Mouse (Mus musculus) stomach, postnatal 0 days (tissue): Measurements from ENCODE around the gene Nprl2.

Source experiments
- CTCF ChIP-seq: IDR thresholded peaks from 2 replicates; pipeline ENCODE4 v1.5.1; 2016; ENCODE audit warnings: antibody characterized with exemption, low read depth, mild to moderate bottlenecking, moderate library complexity
- EP300 ChIP-seq: optimal IDR thresholded peaks from 2 replicates; pipeline ENCODE3; 2016; ENCODE audit warnings: antibody characterized with exemption

DNA sequence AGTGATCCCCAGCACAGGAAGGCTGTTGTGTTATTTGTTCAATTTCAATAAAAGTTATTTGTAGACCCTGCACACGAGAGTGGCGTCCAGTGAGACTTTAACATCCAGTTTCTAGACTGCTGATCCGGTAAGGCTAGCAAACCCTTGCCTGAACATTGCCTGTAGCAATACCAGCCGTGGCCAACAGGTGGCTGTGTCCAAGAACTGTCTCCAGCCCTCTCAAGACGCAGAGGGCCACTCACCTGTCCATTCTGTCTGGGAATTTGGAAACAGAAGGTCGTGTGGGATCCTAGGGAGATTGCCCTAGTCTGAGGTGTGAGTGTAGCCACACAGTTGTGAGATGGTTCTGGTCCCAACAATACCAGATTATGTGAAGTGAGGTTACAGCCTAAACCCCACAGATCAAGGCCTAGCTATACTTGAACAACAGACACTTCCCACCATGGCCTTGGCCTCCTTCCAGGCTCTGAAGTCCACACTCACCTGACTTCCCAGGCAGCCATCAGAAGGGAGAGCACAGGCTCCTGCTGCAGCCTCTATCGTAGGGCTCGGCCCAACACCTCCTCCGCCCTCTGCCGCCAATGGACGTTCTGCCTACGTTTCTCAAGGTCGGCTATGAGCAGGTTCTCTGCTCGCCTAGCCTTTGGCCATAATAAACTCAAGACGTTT lies 24.1 kb downstream of the Nprl2 start:
- TF ChIP-seq CTCF (peak; percentile 88), EP300 (no peak)
